Mouse (Mus musculus) neural tube, embryonic 14.5 days (tissue): ENCODE measurements around the gene Tmem235. TPM values are rescaled to one million over a fixed set of nuclear protein-coding genes. Genes with fewer than 3 reads are reported as not detected.
A peak's percentile ranks its signal among the peaks of the same experiment; 100 is the strongest.
"Not testable (repeated sequence)": the region's sequence is repeated elsewhere in the genome, so short reads cannot be mapped to it uniquely, and the experiment has no call there.

ENCODE experiments used
- ATAC-seq: fragments of 200-750 bp; cut with Nextera tagmentation; 2 replicates; pipeline ENCODE4 v1.8.0; 2017; ENCODE audit warnings: low read depth, mild to moderate bottlenecking, moderate TSS enrichment, moderate library complexity
- H3K27ac ChIP-seq: fragments of 300-500 bp; sonication (generic); 2 replicates; pipeline ENCODE4 v1.5.1; 2014; ENCODE audit warnings: low read depth, mild to moderate bottlenecking, control low read depth, low read length, moderate library complexity, mixed read lengths
- H3K27me3 ChIP-seq: fragments of 300-500 bp; sonication (generic); 2 replicates; pipeline ENCODE4 v1.6.1; 2014; ENCODE audit warnings: low read length; ENCODE audit not compliant: control insufficient read depth, insufficient read depth
- H3K36me3 ChIP-seq: fragments of 300-500 bp; sonication (generic); 2 replicates; pipeline ENCODE4 v1.6.1; 2014; ENCODE audit warnings: low read length, mixed read lengths; ENCODE audit not compliant: control insufficient read depth, insufficient read depth
- H3K4me1 ChIP-seq: fragments of 300-500 bp; sonication (generic); 2 replicates; pipeline ENCODE4 v1.6.1; 2014; ENCODE audit warnings: low read length; ENCODE audit not compliant: control insufficient read depth, insufficient read depth
- H3K4me2 ChIP-seq: fragments of 300-500 bp; sonication (generic); 2 replicates; pipeline ENCODE4 v1.6.1; 2014; ENCODE audit warnings: mild to moderate bottlenecking, low read depth, low read length, control low read depth
- H3K4me3 ChIP-seq: fragments of 300-500 bp; sonication (generic); 2 replicates; pipeline ENCODE4 v1.5.1; 2014; ENCODE audit warnings: low read depth, low read length, control low read depth, mixed read lengths
- H3K9ac ChIP-seq: fragments of 300-500 bp; sonication (generic); replicated peaks from 2 replicates; pipeline ENCODE4 v1.6.1; 2014; ENCODE audit warnings: low read depth, mild to moderate bottlenecking, control low read depth, low read length, mixed read lengths
- H3K9me3 ChIP-seq: fragments of 300-500 bp; sonication (generic); 2 replicates; pipeline ENCODE4 v1.6.1; 2016; ENCODE audit warnings: low read length; ENCODE audit not compliant: control insufficient read depth
- WGBS: fragments of 180-500 bp; shearing (Covaris S2); extraction: QIAGEN DNeasy Blood & Tissue Kit; methylation state at CpG from one replicate; pipeline ENCODE4 v1.1.7; 2014; 5-methylcytosine and 5-hydroxymethylcytosine counted together
- polyA plus RNA-seq: library from polyadenylated mRNA; unstranded; fragments of >200 nt; fragmentation: Nextera tagmentation; extraction: Ambion mirVana; gene quantifications from 2 replicates; pipeline ENCODE4 v1.2.1, GENCODE M21; 2014

Tmem235 gene
- polyA plus RNA-seq, 1 experiment from 2014 or later = 0.15 TPM

DNA sequence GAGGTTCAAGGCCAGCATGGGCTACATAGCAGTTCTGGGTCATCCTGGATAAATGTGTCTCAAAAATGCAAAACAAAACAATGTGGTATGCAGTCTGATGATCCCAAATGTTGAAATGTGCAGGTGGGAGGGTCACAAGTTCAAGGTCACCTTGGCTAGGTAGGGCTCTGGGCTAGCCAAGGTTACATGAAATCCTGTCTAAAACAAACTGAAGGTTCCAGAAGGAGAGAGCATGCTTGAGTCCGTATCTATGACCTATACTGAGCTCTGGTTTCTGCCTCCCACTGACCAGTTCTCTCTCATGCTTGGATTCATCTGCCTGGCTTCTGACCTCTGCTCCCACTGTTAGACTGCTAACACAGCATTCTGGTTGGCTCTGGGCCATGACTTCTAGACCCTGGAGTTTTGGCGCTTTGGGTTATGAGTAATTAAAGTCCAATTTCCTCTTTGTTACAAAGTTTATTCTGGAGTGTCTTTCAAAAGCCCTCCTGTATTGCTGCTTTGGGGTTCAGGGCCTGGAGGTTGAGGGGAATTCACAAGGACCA lies 30.8 kb upstream of the Tmem235 start:
- Histone ChIP-seq H3K9ac (no peak overlapping the region), H3K4me1 (peaks cover 14% of the 10 kb centered on the region), H3K27ac (no peak overlapping the region), H3K4me3 (no peak overlapping the region), H3K4me2 (no peak overlapping the region), H3K36me3 (no peaks in the 10 kb centered on the region), H3K27me3 (no peaks in the 10 kb centered on the region), H3K9me3 (no peaks in the 10 kb centered on the region)
- WGBS = 73% methylated on average over 2 of the region's 2 CpGs
- no peak for ATAC-seq

DNA sequence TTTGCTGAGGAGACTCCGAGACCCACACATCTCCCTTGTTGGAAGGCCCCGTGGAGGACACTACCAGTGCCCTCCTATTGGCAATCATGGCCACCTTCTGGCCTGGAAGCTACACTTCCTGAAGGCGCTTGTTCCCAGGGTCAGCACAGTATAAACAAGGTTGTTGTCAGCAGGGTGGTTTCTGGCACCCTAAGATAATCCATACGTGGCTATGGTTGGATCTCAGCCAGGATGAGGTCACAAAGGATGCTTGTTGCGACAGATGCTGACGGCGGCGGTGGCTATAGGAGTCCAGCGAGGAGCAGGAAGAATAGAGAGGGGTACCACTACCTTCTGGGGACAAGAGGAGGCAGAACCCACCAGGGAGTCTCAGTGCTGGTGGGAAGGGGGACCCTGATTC lies 30.2 kb upstream of the Tmem235 start:
- Histone ChIP-seq H3K4me1 (peaks cover 9% of the 10 kb centered on the region), H3K4me2 (no peak overlapping the region), H3K27ac (no peak overlapping the region), H3K9ac (no peak overlapping the region), H3K4me3 (no peak overlapping the region), H3K36me3 (no peaks in the 10 kb centered on the region), H3K27me3 (no peaks in the 10 kb centered on the region), H3K9me3 (no peaks in the 10 kb centered on the region)
- ATAC-seq = no peak
- WGBS = 70% methylated on average over 9 of the region's 9 CpGs

- no peaks in the 10 kb centered on the region; the same call in 1 of the 2 replicates for H3K4me1 ChIP-seq
- no peaks in the 10 kb centered on the region for H3K27me3 ChIP-seq
- peak; percentile 76; the same call in 1 of the 2 replicates for ATAC-seq
- WGBS = 17% methylated on average over 28 of the region's 28 CpGs
- 0 out of 2 replicates have a peak overlapping the region, but pooled peaks have one; percentile 34 for H3K27ac ChIP-seq
- no peak overlapping the region for H3K9ac ChIP-seq
- H3K9me3 ChIP-seq = no peaks in the 10 kb centered on the region
- H3K36me3 ChIP-seq = no peaks in the 10 kb centered on the region
- peak overlapping the region; percentile 30 for H3K4me3 ChIP-seq
- peak overlapping the region; percentile 46 for H3K4me2 ChIP-seq
Observed at GRCm38 (mm10) chr11:117832086-117832969, 28.2 kb upstream of the Tmem235 start.

GRCm38 (mm10) chr11:117833509-117833908 lies 27.0 kb upstream of the Tmem235 start:
- H3K36me3 ChIP-seq, H3K27me3 ChIP-seq, H3K9me3 ChIP-seq, H3K9ac ChIP-seq, H3K4me2 ChIP-seq, ATAC-seq, H3K27ac ChIP-seq, H3K4me3 ChIP-seq, H3K4me1 ChIP-seq: not testable (repeated sequence)
- 90% methylated on average over 4 of the region's 6 CpGs for WGBS

GRCm38 (mm10) chr11:117834086-117834485 lies 26.5 kb upstream of the Tmem235 start:
- no peaks in the 10 kb centered on the region for H3K4me1 ChIP-seq
- H3K9ac ChIP-seq = no peak overlapping the region
- no peak overlapping the region for H3K4me2 ChIP-seq
- no peak overlapping the region for H3K4me3 ChIP-seq
- no peak for ATAC-seq
- no peaks in the 10 kb centered on the region for H3K27me3 ChIP-seq
- no peaks in the 10 kb centered on the region for H3K9me3 ChIP-seq
- no peaks in the 10 kb centered on the region for H3K36me3 ChIP-seq
- 95% methylated on average over 8 of the region's 8 CpGs for WGBS
- H3K27ac ChIP-seq = no peak overlapping the region

- WGBS = 31% methylated on average over 13 of the region's 13 CpGs
- Histone ChIP-seq H3K4me2 (peak overlapping the region; percentile 29; the same call in 1 of the 2 replicates), H3K4me3 (0 out of 2 replicates have a peak overlapping the region, but pooled peaks have one; percentile 4), H3K36me3 (no peaks in the 10 kb centered on the region), H3K9me3 (no peaks in the 10 kb centered on the region), H3K4me1 (no peaks in the 10 kb centered on the region), H3K27ac (no peak overlapping the region), H3K9ac (no peak overlapping the region), H3K27me3 (no peaks in the 10 kb centered on the region)
- 0 out of 2 replicates have a peak, but pooled peaks have one; percentile 32 for ATAC-seq
Observed at GRCm38 (mm10) chr11:117836306-117836705, 24.2 kb upstream of the Tmem235 start.

DNA sequence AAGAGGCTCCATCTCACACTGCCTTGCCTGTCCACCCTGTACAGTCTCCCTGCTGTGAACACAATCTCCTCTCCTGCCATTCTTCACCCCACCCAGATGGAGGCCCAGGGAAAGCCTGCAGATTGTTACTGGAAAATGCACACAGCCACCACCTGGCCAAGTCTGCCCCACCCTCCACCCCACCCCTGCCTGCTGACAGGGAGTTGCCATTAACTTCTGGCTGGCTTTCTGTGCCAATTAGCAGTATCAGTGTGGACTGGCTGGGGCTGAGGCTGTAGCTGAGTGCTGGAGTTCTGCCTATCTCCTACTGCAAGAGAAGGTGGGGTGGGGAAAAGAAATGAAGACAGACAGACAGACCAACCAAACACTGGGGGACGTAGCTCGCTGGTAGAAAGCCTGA lies 22.0 kb upstream of the Tmem235 start:
- H3K27me3 ChIP-seq = no peaks in the 10 kb centered on the region
- H3K27ac ChIP-seq = no peak overlapping the region
- no peaks in the 10 kb centered on the region for H3K9me3 ChIP-seq
- H3K4me1 ChIP-seq = no peaks in the 10 kb centered on the region
- no peak for ATAC-seq
- H3K4me3 ChIP-seq = no peak overlapping the region
- no peak overlapping the region for H3K4me2 ChIP-seq
- no peaks in the 10 kb centered on the region for H3K36me3 ChIP-seq
- 78% methylated on average over 2 of the region's 2 CpGs for WGBS
- H3K9ac ChIP-seq = no peak overlapping the region

DNA sequence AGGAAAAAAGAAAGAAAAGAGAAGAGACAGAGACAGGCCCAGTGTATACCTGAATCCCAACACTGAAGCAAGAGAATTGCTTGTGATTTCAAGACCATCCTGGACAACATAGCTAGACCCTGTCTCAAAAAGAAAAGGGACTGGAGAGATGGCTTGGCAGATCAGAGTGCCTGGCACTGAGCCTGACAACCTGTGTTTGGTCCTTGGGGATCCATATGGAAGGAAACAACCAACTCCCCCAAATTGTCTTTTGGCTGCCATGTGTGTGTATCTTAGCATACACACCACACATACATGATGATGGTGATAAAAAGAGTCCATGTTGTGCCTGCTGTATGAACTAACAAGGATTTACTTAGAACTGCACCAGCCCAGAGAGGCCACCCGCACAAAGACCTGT lies 21.5 kb upstream of the Tmem235 start:
- Histone ChIP-seq H3K9ac (no peak overlapping the region), H3K4me2 (no peak overlapping the region), H3K27ac (no peak overlapping the region), H3K27me3 (no peaks in the 10 kb centered on the region), H3K4me3 (no peak overlapping the region), H3K9me3 (no peaks in the 10 kb centered on the region), H3K4me1 (no peaks in the 10 kb centered on the region), H3K36me3 (no peaks in the 10 kb centered on the region)
- no peak for ATAC-seq
- WGBS = 89% methylated on average over 1 of the region's 1 CpGs

GRCm38 (mm10) chr11:117840910-117841309 lies 19.6 kb upstream of the Tmem235 start:
- H3K27ac ChIP-seq = no peak overlapping the region
- no peak for ATAC-seq
- H3K9ac ChIP-seq = no peak overlapping the region
- no peaks in the 10 kb centered on the region for H3K36me3 ChIP-seq
- no peaks in the 10 kb centered on the region for H3K4me1 ChIP-seq
- H3K4me3 ChIP-seq = no peak overlapping the region
- H3K4me2 ChIP-seq = no peak overlapping the region
- no peaks in the 10 kb centered on the region for H3K9me3 ChIP-seq
- 54% methylated on average over 1 of the region's 1 CpGs for WGBS
- H3K27me3 ChIP-seq = no peaks in the 10 kb centered on the region
